21 mouse cellular contexts compared by ENCODE assay signal in the genomic region with DNA sequence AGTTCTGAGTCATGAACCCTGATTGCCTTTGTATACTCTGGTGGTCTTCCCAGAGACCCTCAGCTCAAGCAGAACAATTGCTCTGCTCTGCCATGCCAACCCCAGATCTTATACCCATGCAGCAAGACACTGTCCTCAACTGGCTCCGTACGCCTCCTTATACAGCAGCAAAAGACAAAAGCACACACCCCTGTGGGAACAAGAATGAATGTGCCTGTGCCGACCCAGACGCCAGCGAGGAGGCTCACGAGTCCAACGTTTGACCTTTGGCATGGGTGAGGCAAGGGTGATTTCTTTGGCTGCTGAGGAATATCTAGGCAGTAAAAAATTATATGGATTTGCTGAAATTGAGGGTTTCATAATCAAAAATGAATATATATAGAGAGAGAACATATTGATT.
DNase-seq lines count a peak whose midpoint lies in the region; ATAC-seq lines count a peak whose summit lies in the region.
"Had no signal": no experiment of that assay in that cellular context is flagged by ENCODE, and none has a peak within 500 bp of the region (broad histone marks: within the 10 kb centered on the region; RNA-seq: fewer than 3 reads in every experiment).

No protein-coding gene starts in this region.

- no peak for DNase-seq in hindbrain, embryonic 14.5 days (ENCODE audit: low spot score)
- DNase-seq in hindbrain, embryonic 10.5 days (ENCODE audit: low spot score) = no peak
- no peak for DNase-seq in embryo, embryonic 11 days
- no peak for DNase-seq in kidney, postnatal 10 days
- DNase-seq: adrenal gland, adult 2 months; adrenal gland, postnatal 14 days; cerebellum, adult 11 months; cerebellum, adult 2 months; cerebellum, adult 9-11 months; cerebellum, postnatal 25 days; gastrocnemius, postnatal 25 days; heart, adult 2 months had no signal

- peak overlapping the region; percentile 46; the same call in 1 of the 2 replicates for H3K27ac ChIP-seq in hindbrain, embryonic 14.5 days
- H3K27ac ChIP-seq in hindbrain, embryonic 10.5 days = no peak overlapping the region
- H3K27ac ChIP-seq in intestine, embryonic 15.5 days = no peak overlapping the region
- no peak overlapping the region for H3K27ac ChIP-seq in intestine, embryonic 16.5 days (ENCODE audit: low read length)
- H3K27ac ChIP-seq: embryonic facial prominence, embryonic 10.5 days; embryonic facial prominence, embryonic 13.5 days; forebrain, embryonic 12.5 days; forebrain, embryonic 15.5 days; heart, adult 2 months had no signal

- no peak overlapping the region for H3K4me3 ChIP-seq in hindbrain, embryonic 14.5 days (replicated peaks; ENCODE audit: low read length)
- no peak overlapping the region for H3K4me3 ChIP-seq in hindbrain, embryonic 10.5 days
- H3K4me3 ChIP-seq in intestine, embryonic 15.5 days (replicated peaks) = no peak overlapping the region
- no peak overlapping the region for H3K4me3 ChIP-seq in intestine, embryonic 16.5 days (ENCODE audit: low read length)
- H3K4me3 ChIP-seq: embryonic facial prominence, embryonic 10.5 days; embryonic facial prominence, embryonic 13.5 days; erythroblast, embryonic 14.5 days; forebrain, embryonic 12.5 days; forebrain, embryonic 15.5 days; heart, adult 2 months had no signal

- no peaks in the 10 kb centered on the region; the same call in 1 of the 2 replicates for H3K36me3 ChIP-seq in hindbrain, embryonic 14.5 days (replicated peaks; ENCODE audit: control insufficient read depth, insufficient read depth)
- H3K36me3 ChIP-seq in hindbrain, embryonic 10.5 days = no peaks in the 10 kb centered on the region
- no peaks in the 10 kb centered on the region for H3K36me3 ChIP-seq in intestine, embryonic 15.5 days
- no peaks in the 10 kb centered on the region for H3K36me3 ChIP-seq in intestine, embryonic 16.5 days (ENCODE audit: control insufficient read depth, insufficient read depth, low read length)
- H3K36me3 ChIP-seq: embryonic facial prominence, embryonic 10.5 days; embryonic facial prominence, embryonic 13.5 days; forebrain, embryonic 12.5 days; forebrain, embryonic 15.5 days had no signal

- no peak for ATAC-seq in hindbrain, embryonic 14.5 days (ENCODE audit: low FRiP score)
- ATAC-seq in intestine, embryonic 15.5 days = peak; percentile 81
- peak; percentile 87 for ATAC-seq in intestine, embryonic 16.5 days
- ATAC-seq: CD4-positive, CD25-positive, alpha-beta regulatory T cell, adult 4 months; forebrain, embryonic 15.5 days had no signal

- H3K4me2 ChIP-seq in hindbrain, embryonic 14.5 days (replicated peaks) = no peak overlapping the region
- H3K4me2 ChIP-seq in intestine, embryonic 15.5 days (replicated peaks) = no peak overlapping the region
- H3K4me2 ChIP-seq in intestine, embryonic 16.5 days (ENCODE audit: low read depth, low read length) = no peak overlapping the region
- H3K4me2 ChIP-seq: embryonic facial prominence, embryonic 13.5 days; forebrain, embryonic 12.5 days; forebrain, embryonic 15.5 days; heart, embryonic 11.5 days had no signal

- WGBS in hindbrain, embryonic 14.5 days = 74% methylated on average over 7 of the region's 7 CpGs
- WGBS in hindbrain, embryonic 10.5 days = 84% methylated on average over 7 of the region's 7 CpGs
- WGBS in intestine, embryonic 15.5 days = 64% methylated on average over 7 of the region's 7 CpGs
- 58% methylated on average over 7 of the region's 7 CpGs for WGBS in intestine, embryonic 16.5 days

- H3K9ac ChIP-seq in hindbrain, embryonic 14.5 days = no peak overlapping the region
- H3K9ac ChIP-seq in intestine, embryonic 15.5 days = no peak overlapping the region
- no peak overlapping the region for H3K9ac ChIP-seq in intestine, embryonic 16.5 days (ENCODE audit: low read depth, low read length)
- H3K9ac ChIP-seq: embryonic facial prominence, embryonic 13.5 days; forebrain, embryonic 12.5 days; forebrain, embryonic 15.5 days had no signal

- no peaks in the 10 kb centered on the region for H3K27me3 ChIP-seq in hindbrain, embryonic 14.5 days (ENCODE audit: control insufficient read depth, insufficient read depth, low read length)
- no peaks in the 10 kb centered on the region for H3K27me3 ChIP-seq in hindbrain, embryonic 10.5 days (ENCODE audit: insufficient read depth, poor library complexity, severe bottlenecking)
- no peaks in the 10 kb centered on the region for H3K27me3 ChIP-seq in intestine, embryonic 15.5 days (replicated peaks)
- no peaks in the 10 kb centered on the region for H3K27me3 ChIP-seq in intestine, embryonic 16.5 days (replicated peaks; ENCODE audit: control insufficient read depth, insufficient read depth, low read length)
- H3K27me3 ChIP-seq: embryonic facial prominence, embryonic 13.5 days; forebrain, embryonic 15.5 days had no signal

- H3K9me3 ChIP-seq in hindbrain, embryonic 14.5 days (ENCODE audit: control insufficient read depth, low read length) = no peaks in the 10 kb centered on the region
- H3K9me3 ChIP-seq in hindbrain, embryonic 10.5 days = no peaks in the 10 kb centered on the region
- no peaks in the 10 kb centered on the region for H3K9me3 ChIP-seq in intestine, embryonic 15.5 days
- no peaks in the 10 kb centered on the region for H3K9me3 ChIP-seq in intestine, embryonic 16.5 days (ENCODE audit: control insufficient read depth, low read length)
- H3K9me3 ChIP-seq: embryonic facial prominence, embryonic 10.5 days; embryonic facial prominence, embryonic 13.5 days; forebrain, embryonic 12.5 days; forebrain, embryonic 15.5 days had no signal

- H3K4me1 ChIP-seq in hindbrain, embryonic 14.5 days (replicated peaks; ENCODE audit: control insufficient read depth, insufficient read depth, low read length) = peaks cover 10% of the 10 kb centered on the region
- 0 out of 2 replicates have a peak, but pooled peaks cover 3% of the 10 kb centered on the region for H3K4me1 ChIP-seq in hindbrain, embryonic 10.5 days (replicated peaks)
- H3K4me1 ChIP-seq in intestine, embryonic 15.5 days (replicated peaks) = no peaks in the 10 kb centered on the region
- no peaks in the 10 kb centered on the region for H3K4me1 ChIP-seq in intestine, embryonic 16.5 days (ENCODE audit: control insufficient read depth, insufficient read depth, low read length)
- H3K4me1 ChIP-seq: embryonic facial prominence, embryonic 10.5 days; embryonic facial prominence, embryonic 13.5 days had no signal
